Mouse (Mus musculus) brain, embryonic 14.5 days (tissue): Measurements from ENCODE around the gene Ahsa1.
"Not testable (repeated sequence)": the region's sequence is repeated elsewhere in the genome, so short reads cannot be mapped to it uniquely, and the experiment has no call there.

Experiments used
- CTCF ChIP-seq: fragments of 200-500 bp; IDR thresholded peaks from 2 replicates; pipeline ENCODE4 v1.5.1; 2012; ENCODE audit warnings: inconsistent platforms, mild to moderate bottlenecking, moderate library complexity, borderline replicate concordance; ENCODE audit not compliant: insufficient read depth, insufficient read length; ENCODE audit errors: extremely low read depth
- POLR2A ChIP-seq: fragments of 200-500 bp; IDR thresholded peaks from 2 replicates; pipeline ENCODE4 v1.6.1; 2012; ENCODE audit warnings: mild to moderate bottlenecking, inconsistent platforms, borderline replicate concordance; ENCODE audit not compliant: poor library complexity, insufficient read depth, insufficient read length, severe bottlenecking; ENCODE audit errors: extremely low read depth

DNA sequence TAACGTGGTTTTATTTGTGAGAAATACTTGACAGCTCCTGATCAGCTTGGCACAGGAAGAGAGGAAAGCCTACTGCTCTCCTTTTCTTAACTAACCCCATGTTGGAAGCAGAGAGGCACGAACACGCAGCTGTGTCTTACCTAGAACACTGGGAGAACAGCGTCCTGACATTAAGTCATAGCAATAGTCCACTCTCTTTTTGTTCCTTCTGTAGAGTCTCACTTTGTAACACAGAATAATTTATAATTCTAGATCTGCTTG, 40.2 kb downstream of the Ahsa1 start:
- TF ChIP-seq CTCF, POLR2A: not testable (repeated sequence)
